Mouse (Mus musculus) embryonic facial prominence, embryonic 13.5 days (tissue): ENCODE results near the gene Myadml2. TPM values are rescaled to one million over a fixed set of nuclear protein-coding genes. Genes with fewer than 3 reads are reported as not detected.

ENCODE experiments used
- ATAC-seq: fragments of 200-750 bp; cut with Nextera tagmentation; 2 replicates; pipeline ENCODE4 v1.8.0; 2017; ENCODE audit warnings: low read depth; ENCODE audit not compliant: insufficient number of reproducible peaks, insufficient read depth, low FRiP score, low TSS enrichment
- H3K27ac ChIP-seq: fragments of 300-500 bp; sonication (generic); 2 replicates; pipeline ENCODE4 v1.5.1; 2015; ENCODE audit warnings: moderate library complexity, mild to moderate bottlenecking, inconsistent platforms
- H3K27me3 ChIP-seq: fragments of 300-500 bp; sonication (generic); 2 replicates; pipeline ENCODE4 v1.6.1; 2015; ENCODE audit warnings: mild to moderate bottlenecking, inconsistent platforms
- H3K36me3 ChIP-seq: fragments of 300-500 bp; sonication (generic); 2 replicates; pipeline ENCODE4 v1.6.1; 2015; ENCODE audit warnings: mild to moderate bottlenecking, inconsistent platforms
- H3K4me1 ChIP-seq: fragments of 300-500 bp; sonication (generic); 2 replicates; pipeline ENCODE4 v1.6.1; 2015; ENCODE audit warnings: inconsistent platforms
- H3K4me2 ChIP-seq: fragments of 300-500 bp; sonication (generic); 2 replicates; pipeline ENCODE4 v1.6.1; 2015; ENCODE audit warnings: moderate library complexity, mild to moderate bottlenecking, inconsistent platforms
- H3K4me3 ChIP-seq: fragments of 300-500 bp; sonication (generic); 2 replicates; pipeline ENCODE4 v1.5.1; 2015; ENCODE audit warnings: mild to moderate bottlenecking, inconsistent platforms
- H3K9ac ChIP-seq: fragments of 300-500 bp; sonication (generic); 2 replicates; pipeline ENCODE4 v1.6.1; 2015; ENCODE audit warnings: mild to moderate bottlenecking, inconsistent platforms
- H3K9me3 ChIP-seq: fragments of 300-500 bp; sonication (generic); 2 replicates; pipeline ENCODE4 v1.6.1; 2016; ENCODE audit warnings: inconsistent platforms
- WGBS: fragments of 180-500 bp; shearing (Covaris S2); methylation state at CpG from one replicate; pipeline ENCODE4 v1.1.7; 2015; ENCODE audit warnings: mixed read lengths; 5-methylcytosine and 5-hydroxymethylcytosine counted together
- polyA plus RNA-seq: library from polyadenylated mRNA; unstranded; fragments of >200 nt; fragmentation: Nextera tagmentation; extraction: Ambion mirVana; gene quantifications from 2 replicates; pipeline ENCODE4 v1.2.1, GENCODE M21; 2015

Gene Myadml2
- polyA plus RNA-seq, 1 experiment from 2014 or later, result not detected

GRCm38 (mm10) chr11:120641255-120641654, 6.7 kb downstream of the Myadml2 start:
- WGBS, result 68% methylated on average over 9 of the region's 9 CpGs
- H3K4me1 ChIP-seq, result peaks cover 19% of the 10 kb centered on the region
- no peak overlapping the region for H3K27ac ChIP-seq
- H3K9me3 ChIP-seq, result no peaks in the 10 kb centered on the region
- no peaks in the 10 kb centered on the region for H3K36me3 ChIP-seq
- H3K9ac ChIP-seq, result peak overlapping the region; percentile 8; the same call in 1 of the 2 replicates
- H3K4me3 ChIP-seq, result no peak overlapping the region
- no peak overlapping the region for H3K4me2 ChIP-seq
- ATAC-seq, result no peak
- H3K27me3 ChIP-seq, result no peaks in the 10 kb centered on the region

- 80% methylated on average over 5 of the region's 5 CpGs for WGBS
- Histone ChIP-seq H3K27ac (no peak overlapping the region), H3K4me1 (peaks cover 26% of the 10 kb centered on the region), H3K36me3 (peaks cover under 1% of the 10 kb centered on the region; the same call in 1 of the 2 replicates), H3K9ac (no peak overlapping the region), H3K27me3 (no peaks in the 10 kb centered on the region), H3K4me3 (no peak overlapping the region), H3K9me3 (no peaks in the 10 kb centered on the region), H3K4me2 (no peak overlapping the region)
- ATAC-seq, result no peak
Measured at GRCm38 (mm10) chr11:120634810-120635209, 13.1 kb downstream of the Myadml2 start.

GRCm38 (mm10) chr11:120633520-120634343, 14.2 kb downstream of the Myadml2 start, which contains the start of gene Mafg:
Mafg (minus strand) TSS chr11:120633600.
- peak; percentile 86 for ATAC-seq
- WGBS, result 11% methylated on average over 58 of the region's 58 CpGs
- Histone ChIP-seq H3K9ac (peak within 1 kb of the TSS; percentile 94), H3K4me2 (peak within 1 kb of the TSS; percentile 76), H3K27me3 (no peaks in the 10 kb centered on the region), H3K9me3 (no peaks in the 10 kb centered on the region), H3K36me3 (peaks cover 11% of the 10 kb centered on the region), H3K4me1 (peaks cover 28% of the 10 kb centered on the region), H3K27ac (peak within 1 kb of the TSS; percentile 86), H3K4me3 (peak within 1 kb of the TSS; percentile 97)

- Histone ChIP-seq H3K27ac (peak overlapping the region; percentile 86), H3K4me1 (peaks cover 28% of the 10 kb centered on the region), H3K36me3 (peaks cover 15% of the 10 kb centered on the region), H3K9ac (peak overlapping the region; percentile 94), H3K4me3 (peak overlapping the region; percentile 97), H3K27me3 (no peaks in the 10 kb centered on the region), H3K9me3 (no peaks in the 10 kb centered on the region), H3K4me2 (peak overlapping the region; percentile 76)
- under 1% methylated on average over 95 of the region's 116 CpGs for WGBS
- ATAC-seq, result peak; percentile 81
Measured at GRCm38 (mm10) chr11:120632559-120633519, 15.1 kb downstream of the Myadml2 start.

- H3K4me1 ChIP-seq, result peaks cover 28% of the 10 kb centered on the region
- peak overlapping the region; percentile 97 for H3K4me3 ChIP-seq
- H3K27ac ChIP-seq, result peak overlapping the region; percentile 86; the same call in 1 of the 2 replicates
- H3K9me3 ChIP-seq, result no peaks in the 10 kb centered on the region
- H3K27me3 ChIP-seq, result no peaks in the 10 kb centered on the region
- peaks cover 25% of the 10 kb centered on the region for H3K36me3 ChIP-seq
- peak overlapping the region; percentile 94 for H3K9ac ChIP-seq
- ATAC-seq, result no peak
- 59% methylated on average over 4 of the region's 4 CpGs for WGBS
- H3K4me2 ChIP-seq, result peak overlapping the region; percentile 76
Measured at GRCm38 (mm10) chr11:120631726-120632448, 16.1 kb downstream of the Myadml2 start.

GRCm38 (mm10) chr11:120630881-120631725, 16.9 kb downstream of the Myadml2 start:
- no peak for ATAC-seq
- Histone ChIP-seq H3K9me3 (no peaks in the 10 kb centered on the region), H3K27me3 (no peaks in the 10 kb centered on the region), H3K9ac (peak overlapping the region; percentile 94), H3K4me3 (peak overlapping the region; percentile 97; the same call in 1 of the 2 replicates), H3K27ac (peak overlapping the region; percentile 44; the same call in 1 of the 2 replicates), H3K4me1 (peaks cover 29% of the 10 kb centered on the region), H3K4me2 (peak overlapping the region; percentile 76), H3K36me3 (peaks cover 29% of the 10 kb centered on the region)
- WGBS, result 39% methylated on average over 7 of the region's 7 CpGs

- H3K27ac ChIP-seq, result peak overlapping the region; percentile 44; the same call in 1 of the 2 replicates
- 0 out of 2 replicates have a peak overlapping the region, but pooled peaks have one; percentile 12 for H3K4me3 ChIP-seq
- H3K9me3 ChIP-seq, result no peaks in the 10 kb centered on the region
- ATAC-seq, result no peak
- peak overlapping the region; percentile 27; the same call in 1 of the 2 replicates for H3K4me2 ChIP-seq
- H3K9ac ChIP-seq, result peak overlapping the region; percentile 59
- WGBS, result 49% methylated on average over 5 of the region's 5 CpGs
- peaks cover 34% of the 10 kb centered on the region for H3K4me1 ChIP-seq
- no peaks in the 10 kb centered on the region for H3K27me3 ChIP-seq
- H3K36me3 ChIP-seq, result peaks cover 29% of the 10 kb centered on the region
Measured at GRCm38 (mm10) chr11:120630401-120630871, 17.5 kb downstream of the Myadml2 start.

GRCm38 (mm10) chr11:120629911-120630310, 18.0 kb downstream of the Myadml2 start:
- Histone ChIP-seq H3K36me3 (peaks cover 29% of the 10 kb centered on the region), H3K4me2 (peak overlapping the region; percentile 27; the same call in 1 of the 2 replicates), H3K4me3 (0 out of 2 replicates have a peak overlapping the region, but pooled peaks have one; percentile 12), H3K9me3 (no peaks in the 10 kb centered on the region), H3K4me1 (peaks cover 39% of the 10 kb centered on the region), H3K27ac (peak overlapping the region; percentile 44; the same call in 1 of the 2 replicates), H3K27me3 (no peaks in the 10 kb centered on the region), H3K9ac (peak overlapping the region; percentile 59)
- WGBS, result 36% methylated on average over 7 of the region's 7 CpGs
- ATAC-seq, result no peak

- Histone ChIP-seq H3K27ac (peak overlapping the region; percentile 44; the same call in 1 of the 2 replicates), H3K36me3 (peaks cover 29% of the 10 kb centered on the region), H3K4me1 (peaks cover 39% of the 10 kb centered on the region), H3K4me3 (no peak overlapping the region), H3K27me3 (no peaks in the 10 kb centered on the region), H3K9me3 (no peaks in the 10 kb centered on the region), H3K9ac (no peak overlapping the region), H3K4me2 (no peak overlapping the region; the same call in 1 of the 2 replicates)
- WGBS, result 83% methylated on average over 23 of the region's 23 CpGs
- no peak for ATAC-seq
Measured at GRCm38 (mm10) chr11:120629341-120629730, 18.6 kb downstream of the Myadml2 start.
